ENCODE assay signal across 9 mouse cellular contexts in genomic region chr9:40376139-40376541, GRCm38 (mm10).
DNase-seq lines count a peak whose midpoint lies in the region; ATAC-seq and TF ChIP-seq lines count a peak whose summit lies in the region.
"Had no signal": no experiment of that assay in that cellular context is flagged by ENCODE, and none has a peak within 500 bp of the region (broad histone marks: within the 10 kb centered on the region; RNA-seq: fewer than 3 reads in every experiment).

No protein-coding gene starts in this region.

- intact Hi-C loops in left cerebral cortex, postnatal 14 days (cut with DNase I): loop anchor here (5.0 kb wide), 1 partner anchor 34 kb away; no protein-coding TSS in a partner anchor

- no peak for DNase-seq in heart, adult 8-10 months (ENCODE audit: low spot score)
- DNase-seq in embryonic facial prominence, embryonic 14.5 days (ENCODE audit: low spot score): peak; percentile 58
- peak; percentile 63 for DNase-seq in kidney, adult 11 months
- DNase-seq in left cerebral cortex, postnatal 14 days (ENCODE audit: low spot score in 2 of 2): peak; percentile 73 to 79
- peak; percentile 90 for DNase-seq in midbrain, embryonic 11.5 days (ENCODE audit: low spot score, missing footprints)
- peak; percentile 68 for DNase-seq in stomach, postnatal 0 days (ENCODE audit: low spot score)
- DNase-seq in spleen, adult 12 weeks (ENCODE audit: low spot score): no peak

- peak; percentile 68; the same call in 1 of the 2 replicates for ATAC-seq in heart, embryonic 15.5 days (replicated peaks; ENCODE audit: insufficient number of reproducible peaks, insufficient read depth, low FRiP score, low read depth)
- ATAC-seq in embryonic facial prominence, embryonic 14.5 days (ENCODE audit: low read depth): peak; percentile 84
- ATAC-seq in midbrain, embryonic 11.5 days (ENCODE audit: low FRiP score): peak; percentile 85
- ATAC-seq in stomach, postnatal 0 days (ENCODE audit: low FRiP score, low TSS enrichment): peak; percentile 82

- 0 out of 2 replicates have a peak overlapping the region, but pooled peaks have one; percentile 8 for H3K9ac ChIP-seq in heart, embryonic 15.5 days
- peak overlapping the region; percentile 44; the same call in 1 of the 2 replicates for H3K9ac ChIP-seq in embryonic facial prominence, embryonic 14.5 days (ENCODE audit: low read depth, low read length)
- peak overlapping the region; percentile 48 for H3K9ac ChIP-seq in midbrain, embryonic 11.5 days (ENCODE audit: low read length)
- peak overlapping the region; percentile 27; the same call in 1 of the 2 replicates for H3K9ac ChIP-seq in stomach, postnatal 0 days (ENCODE audit: low read length)

- no peaks in the 10 kb centered on the region for H3K9me3 ChIP-seq in heart, embryonic 15.5 days (replicated peaks)
- no peaks in the 10 kb centered on the region for H3K9me3 ChIP-seq in embryonic facial prominence, embryonic 14.5 days (ENCODE audit: control insufficient read depth, low read length)
- H3K9me3 ChIP-seq in midbrain, embryonic 11.5 days (ENCODE audit: control insufficient read depth, low read length): no peaks in the 10 kb centered on the region
- H3K9me3 ChIP-seq in stomach, postnatal 0 days (ENCODE audit: control insufficient read depth, low read length): no peaks in the 10 kb centered on the region

- H3K27ac ChIP-seq in heart, embryonic 15.5 days: no peak overlapping the region
- H3K27ac ChIP-seq in embryonic facial prominence, embryonic 14.5 days (replicated peaks; ENCODE audit: low read depth, low read length): no peak overlapping the region
- H3K27ac ChIP-seq in midbrain, embryonic 11.5 days (ENCODE audit: low read depth, low read length): 0 out of 2 replicates have a peak overlapping the region, but pooled peaks have one; percentile 2
- H3K27ac ChIP-seq in stomach, postnatal 0 days (replicated peaks): no peak overlapping the region

- H3K36me3 ChIP-seq in heart, embryonic 15.5 days: no peaks in the 10 kb centered on the region
- H3K36me3 ChIP-seq in embryonic facial prominence, embryonic 14.5 days (ENCODE audit: control insufficient read depth, insufficient read depth, low read length): no peaks in the 10 kb centered on the region
- no peaks in the 10 kb centered on the region for H3K36me3 ChIP-seq in midbrain, embryonic 11.5 days (ENCODE audit: control insufficient read depth, insufficient read depth, low read length)
- no peaks in the 10 kb centered on the region for H3K36me3 ChIP-seq in stomach, postnatal 0 days (ENCODE audit: control insufficient read depth, insufficient read depth, low read length)
- H3K36me3 ChIP-seq: G1E had no signal

- H3K4me2 ChIP-seq in heart, embryonic 15.5 days: peak overlapping the region; percentile 49
- H3K4me2 ChIP-seq in embryonic facial prominence, embryonic 14.5 days (ENCODE audit: low read depth, low read length): peak overlapping the region; percentile 47
- peak overlapping the region; percentile 39 for H3K4me2 ChIP-seq in midbrain, embryonic 11.5 days
- peak overlapping the region; percentile 37 for H3K4me2 ChIP-seq in stomach, postnatal 0 days (replicated peaks; ENCODE audit: low read depth)

- peak; percentile 41 for TF ChIP-seq CTCF in stomach, postnatal 0 days (IDR thresholded peaks at IDR 0.05; ENCODE audit: low read depth)

- H3K4me3 ChIP-seq in heart, embryonic 15.5 days: peak overlapping the region; percentile 25
- peak overlapping the region; percentile 17 for H3K4me3 ChIP-seq in embryonic facial prominence, embryonic 14.5 days (ENCODE audit: low read depth, low read length)
- H3K4me3 ChIP-seq in midbrain, embryonic 11.5 days (ENCODE audit: low read depth, low read length): peak overlapping the region; percentile 16
- no peak overlapping the region for H3K4me3 ChIP-seq in stomach, postnatal 0 days (ENCODE audit: low read depth, low read length)

- H3K27me3 ChIP-seq in heart, embryonic 15.5 days: no peaks in the 10 kb centered on the region
- H3K27me3 ChIP-seq in embryonic facial prominence, embryonic 14.5 days (replicated peaks; ENCODE audit: control insufficient read depth, insufficient read depth, low read length): no peaks in the 10 kb centered on the region
- no peaks in the 10 kb centered on the region for H3K27me3 ChIP-seq in midbrain, embryonic 11.5 days (ENCODE audit: control insufficient read depth, insufficient read depth, low read length)
- no peaks in the 10 kb centered on the region for H3K27me3 ChIP-seq in stomach, postnatal 0 days (ENCODE audit: control insufficient read depth, insufficient read depth, low read length)

- TF ChIP-seq EP300 in stomach, postnatal 0 days (optimal IDR thresholded peaks at IDR 0.05): no peak

- peaks cover 13% of the 10 kb centered on the region for H3K4me1 ChIP-seq in heart, embryonic 15.5 days (replicated peaks)
- peaks cover 8% of the 10 kb centered on the region; the same call in 1 of the 2 replicates for H3K4me1 ChIP-seq in embryonic facial prominence, embryonic 14.5 days (ENCODE audit: control insufficient read depth, insufficient read depth, low read length)
- H3K4me1 ChIP-seq in midbrain, embryonic 11.5 days (ENCODE audit: control insufficient read depth, insufficient read depth, low read length): peaks cover 10% of the 10 kb centered on the region
- no peaks in the 10 kb centered on the region for H3K4me1 ChIP-seq in stomach, postnatal 0 days (replicated peaks; ENCODE audit: control insufficient read depth, insufficient read depth)

- WGBS in heart, embryonic 15.5 days: 10% methylated on average over 11 of the region's 11 CpGs
- 3% methylated on average over 6 of the region's 11 CpGs for WGBS in embryonic facial prominence, embryonic 14.5 days
- 6% methylated on average over 11 of the region's 11 CpGs for WGBS in midbrain, embryonic 11.5 days
- 20% methylated on average over 11 of the region's 11 CpGs for WGBS in stomach, postnatal 0 days

Comparison
In these comparisons a context has a peak if more than half of its experiments do, and no peak if none do; other contexts are left out.
1. DNase-seq: peak in embryonic facial prominence, embryonic 14.5 days (single experiment), kidney, adult 11 months (single experiment), left cerebral cortex, postnatal 14 days (2 of 2), midbrain, embryonic 11.5 days (single experiment) and stomach, postnatal 0 days (single experiment); none in heart, adult 8-10 months (single experiment) and spleen, adult 12 weeks (single experiment).
2. Peak in every context shown above with its lines, with median percentiles within 50 percentile points of each other: ATAC-seq, H3K4me2 ChIP-seq and H3K9ac ChIP-seq.